Mouse (Mus musculus) liver, postnatal 0 days (tissue): Measurements from ENCODE around the gene Krtap11-1. TPM values are rescaled to one million over a fixed set of nuclear protein-coding genes. Genes with fewer than 3 reads are reported as not detected.

Source experiments
- ATAC-seq: fragments of 200-750 bp; cut with Nextera tagmentation; 2 replicates; pipeline ENCODE4 v1.8.0; 2017; ENCODE audit warnings: mild to moderate bottlenecking, moderate library complexity
- DNase-seq: peaks from one replicate; pipeline ENCODE4 v3.0.0-alpha.2; 2016
- H3K27ac ChIP-seq: fragments of 300-500 bp; sonication (generic); 2 replicates; pipeline ENCODE4 v1.5.1; 2014; ENCODE audit warnings: antibody characterized with exemption, moderate library complexity, mild to moderate bottlenecking, low read depth
- H3K27me3 ChIP-seq: fragments of 300-500 bp; sonication (generic); 2 replicates; pipeline ENCODE4 v1.6.1; 2014; ENCODE audit warnings: low read length, control low read depth, mixed read lengths; ENCODE audit not compliant: insufficient read depth
- H3K36me3 ChIP-seq: fragments of 300-500 bp; sonication (generic); replicated peaks from 2 replicates; pipeline ENCODE4 v1.6.1; 2014; ENCODE audit warnings: mild to moderate bottlenecking, control low read depth, low read length, moderate library complexity, mixed read lengths; ENCODE audit not compliant: insufficient read depth
- H3K4me1 ChIP-seq: fragments of 300-500 bp; sonication (generic); 2 replicates; pipeline ENCODE4 v1.6.1; 2014; ENCODE audit warnings: antibody characterized with exemption, mild to moderate bottlenecking, control low read depth; ENCODE audit not compliant: insufficient read depth
- H3K4me2 ChIP-seq: fragments of 300-500 bp; sonication (generic); 2 replicates; pipeline ENCODE4 v1.6.1; 2014; ENCODE audit warnings: low read depth, mild to moderate bottlenecking, low read length, moderate library complexity, mixed read lengths
- H3K4me3 ChIP-seq: fragments of 300-500 bp; sonication (generic); 2 replicates; pipeline ENCODE4 v1.5.1; 2014; ENCODE audit warnings: low read depth, low read length
- H3K9ac ChIP-seq: fragments of 300-500 bp; sonication (generic); replicated peaks from 2 replicates; pipeline ENCODE4 v1.6.1; 2014; ENCODE audit warnings: mild to moderate bottlenecking, moderate library complexity
- H3K9me3 ChIP-seq: fragments of 300-500 bp; sonication (generic); 2 replicates; pipeline ENCODE4 v1.6.1; 2016; ENCODE audit warnings: mild to moderate bottlenecking, control low read depth, low read length, mixed read lengths
- CTCF ChIP-seq: sonication (generic); IDR thresholded peaks from 2 replicates; pipeline ENCODE4 v1.5.1; 2016; ENCODE audit warnings: antibody characterized with exemption, low read depth
- EP300 ChIP-seq: IDR thresholded peaks from 2 replicates; pipeline ENCODE4 v1.6.1; 2016; ENCODE audit warnings: antibody characterized with exemption, low read depth, mild to moderate bottlenecking
- WGBS: fragments of 180-500 bp; shearing (Covaris S2); extraction: QIAGEN DNeasy Blood & Tissue Kit; methylation state at CpG from one replicate; pipeline ENCODE4 v1.1.7; 2014; ENCODE audit not compliant: insufficient replicate concordance; 5-methylcytosine and 5-hydroxymethylcytosine counted together
- polyA plus RNA-seq: library from polyadenylated mRNA; unstranded; fragments of >200 nt; fragmentation: Nextera tagmentation; extraction: Ambion mirVana; gene quantifications from 2 replicates; pipeline ENCODE4 v1.2.1, GENCODE M21; 2015

The Krtap11-1 gene
- polyA plus RNA-seq, 1 experiment from 2014 or later: not detected

DNA sequence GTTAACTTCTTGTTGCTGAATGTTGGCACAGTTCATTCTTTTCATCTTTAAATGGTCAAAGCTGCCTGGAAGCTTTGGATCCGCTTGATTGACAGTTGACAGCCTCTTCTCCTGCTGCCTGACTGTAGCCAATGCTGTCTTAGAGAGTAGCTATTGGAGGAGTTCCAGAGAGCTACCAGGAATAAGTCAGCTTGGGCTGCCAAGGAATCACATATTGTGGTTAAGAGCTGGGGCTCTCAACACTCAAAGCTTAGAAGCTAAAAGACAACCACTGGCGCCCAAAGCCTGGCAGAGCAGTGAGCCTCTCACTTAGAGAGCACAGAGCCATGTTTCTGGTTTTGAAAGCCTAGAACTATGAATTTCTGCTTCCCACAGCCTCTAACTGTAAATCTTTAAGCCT lies 50.4 kb downstream of the Krtap11-1 start:
- DNase-seq (no peak), ATAC-seq (no peak)
- no peak overlapping the region for H3K27ac ChIP-seq
- H3K4me1 ChIP-seq: no peaks in the 10 kb centered on the region
- H3K4me3 ChIP-seq: no peak overlapping the region
- TF ChIP-seq EP300 (no peak), CTCF (no peak)
- no peaks in the 10 kb centered on the region for H3K27me3 ChIP-seq
- H3K36me3 ChIP-seq: no peaks in the 10 kb centered on the region
- H3K4me2 ChIP-seq: no peak overlapping the region
- WGBS: 85% methylated on average over 2 of the region's 2 CpGs
- H3K9me3 ChIP-seq: no peaks in the 10 kb centered on the region
- H3K9ac ChIP-seq: no peak overlapping the region

Other genes with a start within 250 kb of the Krtap11-1 start
- gene Krtap21-1, start 167.3 kb downstream of the Krtap11-1 start, polyA plus RNA-seq: not detected in 2 replicates
- not detected in 2 replicates for gene Krtap6-2, start 151.1 kb downstream of the Krtap11-1 start, polyA plus RNA-seq
- not detected in 2 replicates for gene Krtap8-1, start 83.2 kb downstream of the Krtap11-1 start, polyA plus RNA-seq
- not detected in 2 replicates for gene Krtap7-1, start 62.9 kb downstream of the Krtap11-1 start, polyA plus RNA-seq